Mouse (Mus musculus) liver, postnatal 0 days (tissue): Measurements from ENCODE around the gene Zfyve28. TPM values are rescaled to one million over a fixed set of nuclear protein-coding genes. Genes with fewer than 3 reads are reported as not detected.

ENCODE experiments used
- ATAC-seq: fragments of 200-750 bp; cut with Nextera tagmentation; 2 replicates; pipeline ENCODE4 v1.8.0; 2017; ENCODE audit warnings: mild to moderate bottlenecking, moderate library complexity
- DNase-seq: peaks from one replicate; pipeline ENCODE4 v3.0.0-alpha.2; 2016
- H3K27ac ChIP-seq: fragments of 300-500 bp; sonication (generic); 2 replicates; pipeline ENCODE4 v1.5.1; 2014; ENCODE audit warnings: antibody characterized with exemption, moderate library complexity, mild to moderate bottlenecking, low read depth
- H3K27me3 ChIP-seq: fragments of 300-500 bp; sonication (generic); 2 replicates; pipeline ENCODE4 v1.6.1; 2014; ENCODE audit warnings: low read length, control low read depth, mixed read lengths; ENCODE audit not compliant: insufficient read depth
- H3K36me3 ChIP-seq: fragments of 300-500 bp; sonication (generic); replicated peaks from 2 replicates; pipeline ENCODE4 v1.6.1; 2014; ENCODE audit warnings: mild to moderate bottlenecking, control low read depth, low read length, moderate library complexity, mixed read lengths; ENCODE audit not compliant: insufficient read depth
- H3K4me1 ChIP-seq: fragments of 300-500 bp; sonication (generic); 2 replicates; pipeline ENCODE4 v1.6.1; 2014; ENCODE audit warnings: antibody characterized with exemption, mild to moderate bottlenecking, control low read depth; ENCODE audit not compliant: insufficient read depth
- H3K4me2 ChIP-seq: fragments of 300-500 bp; sonication (generic); 2 replicates; pipeline ENCODE4 v1.6.1; 2014; ENCODE audit warnings: low read depth, mild to moderate bottlenecking, low read length, moderate library complexity, mixed read lengths
- H3K4me3 ChIP-seq: fragments of 300-500 bp; sonication (generic); 2 replicates; pipeline ENCODE4 v1.5.1; 2014; ENCODE audit warnings: low read depth, low read length
- H3K9ac ChIP-seq: fragments of 300-500 bp; sonication (generic); replicated peaks from 2 replicates; pipeline ENCODE4 v1.6.1; 2014; ENCODE audit warnings: mild to moderate bottlenecking, moderate library complexity
- H3K9me3 ChIP-seq: fragments of 300-500 bp; sonication (generic); 2 replicates; pipeline ENCODE4 v1.6.1; 2016; ENCODE audit warnings: mild to moderate bottlenecking, control low read depth, low read length, mixed read lengths
- CTCF ChIP-seq: sonication (generic); IDR thresholded peaks from 2 replicates; pipeline ENCODE4 v1.5.1; 2016; ENCODE audit warnings: antibody characterized with exemption, low read depth
- EP300 ChIP-seq: IDR thresholded peaks from 2 replicates; pipeline ENCODE4 v1.6.1; 2016; ENCODE audit warnings: antibody characterized with exemption, low read depth, mild to moderate bottlenecking
- WGBS: fragments of 180-500 bp; shearing (Covaris S2); extraction: QIAGEN DNeasy Blood & Tissue Kit; methylation state at CpG from one replicate; pipeline ENCODE4 v1.1.7; 2014; ENCODE audit not compliant: insufficient replicate concordance; 5-methylcytosine and 5-hydroxymethylcytosine counted together
- polyA plus RNA-seq: library from polyadenylated mRNA; unstranded; fragments of >200 nt; fragmentation: Nextera tagmentation; extraction: Ambion mirVana; gene quantifications from 2 replicates; pipeline ENCODE4 v1.2.1, GENCODE M21; 2015

Zfyve28 gene
- polyA plus RNA-seq, 1 experiment from 2014 or later = 0.14 TPM

- 60% methylated on average over 9 of the region's 9 CpGs for WGBS
- Histone ChIP-seq H3K4me2 (no peak overlapping the region), H3K27ac (0 out of 2 replicates have a peak overlapping the region, but pooled peaks have one; percentile 26), H3K36me3 (no peaks in the 10 kb centered on the region), H3K27me3 (no peaks in the 10 kb centered on the region), H3K4me3 (no peak overlapping the region), H3K4me1 (peaks cover 15% of the 10 kb centered on the region), H3K9me3 (no peaks in the 10 kb centered on the region), H3K9ac (no peak overlapping the region)
- DNase-seq (no peak), ATAC-seq (no peak)
- TF ChIP-seq CTCF = no peak
- no peak for TF ChIP-seq EP300
Observed at GRCm38 (mm10) chr5:34230599-34231485, 57.4 kb downstream of the Zfyve28 start.

GRCm38 (mm10) chr5:34229503-34229902, 58.7 kb downstream of the Zfyve28 start:
- 81% methylated on average over 5 of the region's 5 CpGs for WGBS
- Histone ChIP-seq H3K4me1 (peaks cover 15% of the 10 kb centered on the region), H3K4me2 (no peak overlapping the region), H3K36me3 (no peaks in the 10 kb centered on the region), H3K27ac (no peak overlapping the region), H3K27me3 (no peaks in the 10 kb centered on the region), H3K9ac (no peak overlapping the region), H3K4me3 (no peak overlapping the region), H3K9me3 (no peaks in the 10 kb centered on the region)
- TF ChIP-seq EP300 (no peak), CTCF (no peak)
- ATAC-seq (peak; percentile 66; the same call in 1 of the 2 replicates), DNase-seq (no peak)

GRCm38 (mm10) chr5:34225516-34225915, 62.7 kb downstream of the Zfyve28 start:
- Histone ChIP-seq H3K9ac (no peak overlapping the region), H3K4me1 (peaks cover 3% of the 10 kb centered on the region), H3K4me3 (no peak overlapping the region), H3K4me2 (no peak overlapping the region), H3K27ac (no peak overlapping the region), H3K27me3 (no peaks in the 10 kb centered on the region), H3K36me3 (no peaks in the 10 kb centered on the region), H3K9me3 (no peaks in the 10 kb centered on the region)
- no peak for DNase-seq
- ATAC-seq = no peak
- TF ChIP-seq CTCF (no peak), EP300 (no peak)
- 77% methylated on average over 2 of the region's 2 CpGs for WGBS

- Histone ChIP-seq H3K27me3 (no peaks in the 10 kb centered on the region), H3K4me3 (no peak overlapping the region), H3K27ac (no peak overlapping the region), H3K36me3 (no peaks in the 10 kb centered on the region), H3K9ac (no peak overlapping the region), H3K9me3 (no peaks in the 10 kb centered on the region), H3K4me2 (no peak overlapping the region), H3K4me1 (no peaks in the 10 kb centered on the region)
- no peak for DNase-seq
- no peak for ATAC-seq
- 76% methylated on average over 5 of the region's 5 CpGs for WGBS
- TF ChIP-seq EP300 (no peak), CTCF (no peak)
Observed at GRCm38 (mm10) chr5:34224515-34224914, 63.7 kb downstream of the Zfyve28 start.

- H3K27ac ChIP-seq = no peak overlapping the region
- H3K27me3 ChIP-seq = no peaks in the 10 kb centered on the region
- H3K9me3 ChIP-seq = no peaks in the 10 kb centered on the region
- H3K4me2 ChIP-seq = no peak overlapping the region
- no peak overlapping the region for H3K9ac ChIP-seq
- no peak overlapping the region for H3K4me3 ChIP-seq
- no peaks in the 10 kb centered on the region for H3K36me3 ChIP-seq
- no peak for TF ChIP-seq CTCF
- no peak for TF ChIP-seq EP300
- 0 out of 2 replicates have a peak, but pooled peaks cover 5% of the 10 kb centered on the region for H3K4me1 ChIP-seq
- ATAC-seq (no peak), DNase-seq (no peak)
- 56% methylated on average over 4 of the region's 4 CpGs for WGBS
Observed at GRCm38 (mm10) chr5:34220001-34220400, 68.2 kb downstream of the Zfyve28 start.

- Histone ChIP-seq H3K4me2 (no peak overlapping the region), H3K4me3 (no peak overlapping the region), H3K27me3 (no peaks in the 10 kb centered on the region), H3K27ac (no peak overlapping the region), H3K9me3 (no peaks in the 10 kb centered on the region), H3K4me1 (0 out of 2 replicates have a peak, but pooled peaks cover 5% of the 10 kb centered on the region), H3K9ac (no peak overlapping the region), H3K36me3 (no peaks in the 10 kb centered on the region)
- ATAC-seq = no peak
- WGBS = 27% methylated on average over 5 of the region's 5 CpGs
- no peak for DNase-seq
- no peak for TF ChIP-seq EP300
- no peak for TF ChIP-seq CTCF
Observed at GRCm38 (mm10) chr5:34218672-34219071, 69.6 kb downstream of the Zfyve28 start.
